Mouse (Mus musculus): Measurements from ENCODE around the gene Cdc26. TPM values are rescaled to one million over a fixed set of nuclear protein-coding genes. Genes with fewer than 3 reads are reported as not detected.

The Cdc26 gene
- polyA plus RNA-seq, 1 experiment, result 84.0 TPM

GRCm38 (mm10) chr4:62429616-62430015, 21.2 kb upstream of the Cdc26 start:
- no peak for DNase-seq (ENCODE audit: low read depth)
- no peak for TF ChIP-seq CTCF (IDR thresholded peaks at IDR 0.05; ENCODE audit: borderline replicate concordance, extremely low read depth, insufficient read depth, insufficient read length)

GRCm38 (mm10) chr4:62427978-62428758, 19.7 kb upstream of the Cdc26 start:
- DNase-seq (ENCODE audit: low read depth), result no peak
- TF ChIP-seq POLR2A (IDR thresholded peaks at IDR 0.05; ENCODE audit: borderline replicate concordance, extremely low read depth, insufficient read depth, insufficient read length, poor library complexity, severe bottlenecking) (no peak), CTCF (IDR thresholded peaks at IDR 0.05; ENCODE audit: borderline replicate concordance, extremely low read depth, insufficient read depth, insufficient read length) (no peak)

- DNase-seq (ENCODE audit: low read depth), result no peak
Measured at GRCm38 (mm10) chr4:62425891-62426290, 17.4 kb upstream of the Cdc26 start.

GRCm38 (mm10) chr4:62419091-62419490, 10.6 kb upstream of the Cdc26 start:
- no peak for DNase-seq (ENCODE audit: low read depth)
- TF ChIP-seq CTCF (IDR thresholded peaks at IDR 0.05; ENCODE audit: borderline replicate concordance, extremely low read depth, insufficient read depth, insufficient read length), result no peak
- no peak for TF ChIP-seq POLR2A (IDR thresholded peaks at IDR 0.05; ENCODE audit: borderline replicate concordance, extremely low read depth, insufficient read depth, insufficient read length, poor library complexity, severe bottlenecking)

More at GRCm38 (mm10) chr4:62425891-62426290, 17.4 kb upstream of the Cdc26 start:
- TF ChIP-seq CTCF (IDR thresholded peaks at IDR 0.05; ENCODE audit: borderline replicate concordance, extremely low read depth, insufficient read depth, insufficient read length) (no peak), POLR2A (IDR thresholded peaks at IDR 0.05; ENCODE audit: borderline replicate concordance, extremely low read depth, insufficient read depth, insufficient read length, poor library complexity, severe bottlenecking) (no peak)

GRCm38 (mm10) chr4:62418448-62418847, 10.0 kb upstream of the Cdc26 start:
- DNase-seq (ENCODE audit: low read depth), result peak; percentile 79
- TF ChIP-seq CTCF (IDR thresholded peaks at IDR 0.05; ENCODE audit: borderline replicate concordance, extremely low read depth, insufficient read depth, insufficient read length) (no peak), POLR2A (IDR thresholded peaks at IDR 0.05; ENCODE audit: borderline replicate concordance, extremely low read depth, insufficient read depth, insufficient read length, poor library complexity, severe bottlenecking) (no peak)

GRCm38 (mm10) chr4:62411606-62412005, 3.2 kb upstream of the Cdc26 start:
- no peak for DNase-seq (ENCODE audit: low read depth)

GRCm38 (mm10) chr4:62410325-62410724, 1.9 kb upstream of the Cdc26 start:
- DNase-seq (ENCODE audit: low read depth), result no peak
- TF ChIP-seq CTCF (IDR thresholded peaks at IDR 0.05; ENCODE audit: borderline replicate concordance, extremely low read depth, insufficient read depth, insufficient read length), result no peak
- TF ChIP-seq POLR2A (IDR thresholded peaks at IDR 0.05; ENCODE audit: borderline replicate concordance, extremely low read depth, insufficient read depth, insufficient read length, poor library complexity, severe bottlenecking), result no peak

More at GRCm38 (mm10) chr4:62411606-62412005, 3.2 kb upstream of the Cdc26 start:
- TF ChIP-seq CTCF (IDR thresholded peaks at IDR 0.05; ENCODE audit: borderline replicate concordance, extremely low read depth, insufficient read depth, insufficient read length) (no peak), POLR2A (IDR thresholded peaks at IDR 0.05; ENCODE audit: borderline replicate concordance, extremely low read depth, insufficient read depth, insufficient read length, poor library complexity, severe bottlenecking) (no peak)

- DNase-seq (ENCODE audit: low read depth), result no peak
- no peak for TF ChIP-seq CTCF (IDR thresholded peaks at IDR 0.05; ENCODE audit: borderline replicate concordance, extremely low read depth, insufficient read depth, insufficient read length)
- TF ChIP-seq POLR2A (IDR thresholded peaks at IDR 0.05; ENCODE audit: borderline replicate concordance, extremely low read depth, insufficient read depth, insufficient read length, poor library complexity, severe bottlenecking), result no peak
Measured at GRCm38 (mm10) chr4:62409615-62410014, 1.2 kb upstream of the Cdc26 start.

GRCm38 (mm10) chr4:62407730-62408582, 486 bp downstream of the Cdc26 start:
- peak; percentile 15; the same call in 1 of the 2 replicates for TF ChIP-seq POLR2A (IDR thresholded peaks at IDR 0.05; ENCODE audit: borderline replicate concordance, extremely low read depth, insufficient read depth, insufficient read length, poor library complexity, severe bottlenecking)
- peak; percentile 60; the same call in 1 of the 2 replicates for TF ChIP-seq CTCF (IDR thresholded peaks at IDR 0.05; ENCODE audit: borderline replicate concordance, extremely low read depth, insufficient read depth, insufficient read length)
- DNase-seq (ENCODE audit: low read depth), result peak; percentile 87

GRCm38 (mm10) chr4:62406133-62406532, 2.3 kb downstream of the Cdc26 start:
- TF ChIP-seq POLR2A (IDR thresholded peaks at IDR 0.05; ENCODE audit: borderline replicate concordance, extremely low read depth, insufficient read depth, insufficient read length, poor library complexity, severe bottlenecking), result no peak
- no peak for DNase-seq (ENCODE audit: low read depth)

- TF ChIP-seq CTCF (IDR thresholded peaks at IDR 0.05; ENCODE audit: borderline replicate concordance, extremely low read depth, insufficient read depth, insufficient read length) (no peak), POLR2A (IDR thresholded peaks at IDR 0.05; ENCODE audit: borderline replicate concordance, extremely low read depth, insufficient read depth, insufficient read length, poor library complexity, severe bottlenecking) (no peak)
- DNase-seq (ENCODE audit: low read depth), result no peak
Measured at GRCm38 (mm10) chr4:62398956-62399355, 9.5 kb downstream of the Cdc26 start.
